Mouse (Mus musculus): ENCODE data around the gene Dock1. TPM values are rescaled to one million over a fixed set of nuclear protein-coding genes. Genes with fewer than 3 reads are reported as not detected.

Gene Dock1
- total RNA-seq, 2 experiments from 2014 or later: 20.3 to 23.0 TPM

GRCm38 (mm10) chr7:135083421-135083820 is 413.0 kb downstream of the Dock1 start:
- DNase-seq (ENCODE audit: low spot score in 2 of 2): no peak
- intact Hi-C loops (cut with DNase I): no loop called here

GRCm38 (mm10) chr7:135084069-135084468 is 413.6 kb downstream of the Dock1 start:
- intact Hi-C loops (cut with DNase I): no loop called here
- DNase-seq (ENCODE audit: low spot score in 2 of 2): peak; percentile 11 to 35

GRCm38 (mm10) chr7:135086556-135086955 is 416.1 kb downstream of the Dock1 start:
- intact Hi-C loops (cut with DNase I): no loop called here

GRCm38 (mm10) chr7:135089626-135090025 is 419.2 kb downstream of the Dock1 start:
- intact Hi-C loops (cut with DNase I): no loop called here
- no peak for DNase-seq (ENCODE audit: low spot score in 2 of 2)

More at GRCm38 (mm10) chr7:135086556-135086955, 416.1 kb downstream of the Dock1 start:
- no peak for DNase-seq (ENCODE audit: low spot score in 2 of 2)

GRCm38 (mm10) chr7:135093851-135094250 is 423.4 kb downstream of the Dock1 start:
- DNase-seq (ENCODE audit: low spot score in 2 of 2): no peak
- intact Hi-C loops (cut with DNase I): no loop called here

- intact Hi-C loops (cut with DNase I): no loop called here
- no peak for DNase-seq (ENCODE audit: low spot score in 2 of 2)
These were observed 431.5 kb downstream of the Dock1 start for GRCm38 (mm10) chr7:135101921-135102320.

GRCm38 (mm10) chr7:135106536-135106935 is 436.1 kb downstream of the Dock1 start:
- DNase-seq (ENCODE audit: low spot score in 2 of 2): no peak
- intact Hi-C loops (cut with DNase I): no loop called here

- DNase-seq (ENCODE audit: low spot score in 2 of 2): no peak
- intact Hi-C loops (cut with DNase I): no loop called here
These were observed 439.9 kb downstream of the Dock1 start for GRCm38 (mm10) chr7:135110307-135110706.

GRCm38 (mm10) chr7:135125296-135126065 is 455.0 kb downstream of the Dock1 start:
- intact Hi-C loops (cut with DNase I): no loop called here
- DNase-seq (ENCODE audit: low spot score in 2 of 2): no peak

- peak in 1 of 2 experiments; percentile 37 for DNase-seq (ENCODE audit: low spot score in 2 of 2)
These were observed 462.0 kb downstream of the Dock1 start for GRCm38 (mm10) chr7:135132461-135132860.

GRCm38 (mm10) chr7:135134619-135135018 is 464.2 kb downstream of the Dock1 start:
- no peak for DNase-seq (ENCODE audit: low spot score in 2 of 2)
- intact Hi-C loops (cut with DNase I): no loop called here

More at GRCm38 (mm10) chr7:135132461-135132860, 462.0 kb downstream of the Dock1 start:
- intact Hi-C loops (cut with DNase I): no loop called here

GRCm38 (mm10) chr7:135139153-135139612 is 468.7 kb downstream of the Dock1 start:
- DNase-seq (ENCODE audit: low spot score in 2 of 2): peak; percentile 23 to 29
- intact Hi-C loops (cut with DNase I): no loop called here

- intact Hi-C loops (cut with DNase I): no loop called here
- no peak for DNase-seq (ENCODE audit: low spot score in 2 of 2)
These were observed 474.3 kb downstream of the Dock1 start for GRCm38 (mm10) chr7:135144731-135145130.

GRCm38 (mm10) chr7:135150926-135151325 is 480.5 kb downstream of the Dock1 start:
- DNase-seq (ENCODE audit: low spot score in 2 of 2): peak; percentile 51 to 81

GRCm38 (mm10) chr7:135157571-135157970 is 487.1 kb downstream of the Dock1 start:
- intact Hi-C loops (cut with DNase I): no loop called here

More at GRCm38 (mm10) chr7:135150926-135151325, 480.5 kb downstream of the Dock1 start:
- intact Hi-C loops (cut with DNase I): loop anchor here (5.0 kb wide), 1 partner anchor 214 kb away; the partner anchor contains the start of gene Fam196a

GRCm38 (mm10) chr7:135158381-135158780 is 487.9 kb downstream of the Dock1 start:
- no peak for DNase-seq (ENCODE audit: low spot score in 2 of 2)
- intact Hi-C loops (cut with DNase I): no loop called here

More at GRCm38 (mm10) chr7:135157571-135157970, 487.1 kb downstream of the Dock1 start:
- DNase-seq (ENCODE audit: low spot score in 2 of 2): no peak

- no peak for DNase-seq (ENCODE audit: low spot score in 2 of 2)
- intact Hi-C loops (cut with DNase I): no loop called here
These were observed 489.2 kb downstream of the Dock1 start for GRCm38 (mm10) chr7:135159606-135160005.

GRCm38 (mm10) chr7:135165155-135165554 is 494.7 kb downstream of the Dock1 start:
- intact Hi-C loops (cut with DNase I): no loop called here
- peak; percentile 65 to 67 for DNase-seq (ENCODE audit: low spot score in 2 of 2)

GRCm38 (mm10) chr7:135169936-135170335 is 499.5 kb downstream of the Dock1 start:
- DNase-seq (ENCODE audit: low spot score in 2 of 2): no peak
- intact Hi-C loops (cut with DNase I): no loop called here

GRCm38 (mm10) chr7:135172219-135172618 is 501.8 kb downstream of the Dock1 start:
- intact Hi-C loops (cut with DNase I): no loop called here
- peak in 1 of 2 experiments; percentile 29 for DNase-seq (ENCODE audit: low spot score in 2 of 2)

- no peak for DNase-seq (ENCODE audit: low spot score in 2 of 2)
These were observed 523.7 kb downstream of the Dock1 start for GRCm38 (mm10) chr7:135194190-135194589.

More at GRCm38 (mm10) chr7:135194190-135194589, 523.7 kb downstream of the Dock1 start:
- intact Hi-C loops (cut with DNase I): no loop called here

Measured in left cerebral cortex, postnatal 25 days (tissue).